Mouse (Mus musculus) kidney, embryonic 16.5 days (tissue): ENCODE data around the gene Vmn2r45. TPM values are rescaled to one million over a fixed set of nuclear protein-coding genes. Genes with fewer than 3 reads are reported as not detected.
"Not testable (repeated sequence)": the region's sequence is repeated elsewhere in the genome, so short reads cannot be mapped to it uniquely, and the experiment has no call there.

Source experiments
- ATAC-seq: fragments of 200-750 bp; cut with Nextera tagmentation; 2 replicates; pipeline ENCODE4 v1.8.0; 2017; ENCODE audit warnings: moderate TSS enrichment; ENCODE audit not compliant: low FRiP score, low TSS enrichment
- H3K27ac ChIP-seq: fragments of 300-500 bp; sonication (generic); 2 replicates; pipeline ENCODE4 v1.5.1; 2014; ENCODE audit warnings: low read length
- H3K27me3 ChIP-seq: fragments of 300-500 bp; sonication (generic); 2 replicates; pipeline ENCODE4 v1.6.1; 2014; ENCODE audit warnings: low read length, control low read depth, mixed read lengths; ENCODE audit not compliant: insufficient read depth
- H3K36me3 ChIP-seq: fragments of 300-500 bp; sonication (generic); 2 replicates; pipeline ENCODE4 v1.6.1; 2014; ENCODE audit warnings: low read length, control low read depth, mixed read lengths; ENCODE audit not compliant: insufficient read depth
- H3K4me1 ChIP-seq: fragments of 300-500 bp; sonication (generic); 2 replicates; pipeline ENCODE4 v1.6.1; 2014; ENCODE audit warnings: low read length, control low read depth, mixed read lengths; ENCODE audit not compliant: insufficient read depth
- H3K4me2 ChIP-seq: fragments of 300-500 bp; sonication (generic); replicated peaks from 2 replicates; pipeline ENCODE4 v1.6.1; 2014; ENCODE audit warnings: low read depth, low read length
- H3K4me3 ChIP-seq: fragments of 300-500 bp; sonication (generic); 2 replicates; pipeline ENCODE4 v1.5.1; 2014; ENCODE audit warnings: mild to moderate bottlenecking, low read length
- H3K9ac ChIP-seq: fragments of 300-500 bp; sonication (generic); replicated peaks from 2 replicates; pipeline ENCODE4 v1.6.1; 2014; ENCODE audit warnings: low read length
- H3K9me3 ChIP-seq: fragments of 300-500 bp; sonication (generic); 2 replicates; pipeline ENCODE4 v1.6.1; 2016; ENCODE audit warnings: low read length, control low read depth
- WGBS: fragments of 180-500 bp; shearing (Covaris S2); extraction: QIAGEN DNeasy Blood & Tissue Kit; methylation state at CpG from one replicate; pipeline ENCODE4 v1.1.7; 2014; 5-methylcytosine and 5-hydroxymethylcytosine counted together
- polyA plus RNA-seq: library from polyadenylated mRNA; unstranded; fragments of >200 nt; fragmentation: Nextera tagmentation; extraction: Ambion mirVana; gene quantifications from 2 replicates; pipeline ENCODE4 v1.2.1, GENCODE M21; 2015

Gene Vmn2r45
- polyA plus RNA-seq = not detected in 2 replicates

- ATAC-seq, H3K9me3 ChIP-seq, H3K4me1 ChIP-seq, H3K9ac ChIP-seq, H3K27ac ChIP-seq, H3K4me2 ChIP-seq, H3K27me3 ChIP-seq, H3K36me3 ChIP-seq, H3K4me3 ChIP-seq: not testable (repeated sequence)
- 62% methylated on average over 1 of the region's 2 CpGs for WGBS
Observed at GRCm38 (mm10) chr7:8488975-8489374, at the start of gene Vmn2r45. TSS of gene Vmn2r45 (minus strand) at chr7:8489075.

Other genes with a start within 250 kb of the Vmn2r45 start
- gene Vmn2r43, start 228.5 kb downstream of the Vmn2r45 start, polyA plus RNA-seq = not detected in 2 replicates
- not detected in 2 replicates for gene Vmn2r44, start 105.7 kb downstream of the Vmn2r45 start, polyA plus RNA-seq